Mouse (Mus musculus) small intestine, adult 2 months (tissue): ENCODE measurements around the gene Tmem235.

Experiments
- CTCF ChIP-seq: fragments of 200-500 bp; IDR thresholded peaks from 2 replicates; pipeline ENCODE4 v1.5.1; 2012; ENCODE audit warnings: low read depth, mild to moderate bottlenecking, control low read depth, inconsistent platforms, low read length, moderate library complexity, mixed read lengths; ENCODE audit not compliant: insufficient replicate concordance, insufficient read length; ENCODE audit errors: extremely low read depth
- POLR2A ChIP-seq: fragments of 200-500 bp; IDR thresholded peaks from 2 replicates; pipeline ENCODE4 v1.6.1; 2012; ENCODE audit warnings: low read depth, mild to moderate bottlenecking, control low read depth, inconsistent platforms, low read length, moderate library complexity

- TF ChIP-seq CTCF (no peak), POLR2A (no peak)
Measured at GRCm38 (mm10) chr11:117823411-117823810, 37.1 kb upstream of the Tmem235 start.
